Mouse (Mus musculus): ENCODE measurements around the gene Irgm2. TPM values are rescaled to one million over a fixed set of nuclear protein-coding genes. Genes with fewer than 3 reads are reported as not detected.
"Not testable (repeated sequence)": the region's sequence is repeated elsewhere in the genome, so short reads cannot be mapped to it uniquely, and the experiment has no call there.

The Irgm2 gene
- total and polyA plus RNA-seq, 3 experiments, result 0.30 to 7.1 (median 6.0) TPM

GRCm38 (mm10) chr11:58230396-58230910 is 31.0 kb downstream of the Irgm2 start:
- DNase-seq (ENCODE audit: low spot score) (no peak), ATAC-seq (ENCODE audit: extremely low read depth, insufficient number of reproducible peaks, low FRiP score, poor library complexity, severe bottlenecking) (no peak)
- no peaks in the 10 kb centered on the region for H3K9me3 ChIP-seq (replicated peaks)
- H3K36me3 ChIP-seq (replicated peaks), result no peaks in the 10 kb centered on the region
- no peak for TF ChIP-seq POLR2AphosphoS5 (IDR thresholded peaks at IDR 0.05; ENCODE audit: insufficient replicate concordance, low read depth, low read length)
- TF ChIP-seq CTCF (IDR thresholded peaks at IDR 0.05; ENCODE audit: low read depth, low read length), result no peak
- no peak for TF ChIP-seq GATA2 (IDR thresholded peaks at IDR 0.05; ENCODE audit: borderline replicate concordance, low read depth, low read length)
- TF ChIP-seq GATA1 (IDR thresholded peaks at IDR 0.05; ENCODE audit: borderline replicate concordance, low read length), result no peak
- no peak for TF ChIP-seq TAL1 (conservative IDR thresholded peaks at IDR 0.05; ENCODE audit: low read depth, low read length)
- peaks cover 51% of the 10 kb centered on the region for H3K27me3 ChIP-seq (ENCODE audit: insufficient read depth, low read length)
- no peak overlapping the region for H3K4me3 ChIP-seq (ENCODE audit: low read depth, low read length)
- H3K4me1 ChIP-seq (ENCODE audit: insufficient read depth, low read depth, low read length), result peaks cover 5% of the 10 kb centered on the region

- Histone ChIP-seq H3K9me3 (replicated peaks) (no peaks in the 10 kb centered on the region), H3K4me3 (ENCODE audit: low read depth, low read length) (no peak overlapping the region), H3K36me3 (replicated peaks) (no peaks in the 10 kb centered on the region), H3K27me3 (ENCODE audit: insufficient read depth, low read length) (peaks cover 56% of the 10 kb centered on the region), H3K4me1 (ENCODE audit: insufficient read depth, low read depth, low read length) (no peaks in the 10 kb centered on the region)
- DNase-seq (ENCODE audit: low spot score) (no peak), ATAC-seq (ENCODE audit: extremely low read depth, insufficient number of reproducible peaks, low FRiP score, poor library complexity, severe bottlenecking) (no peak)
- TF ChIP-seq POLR2AphosphoS5 (IDR thresholded peaks at IDR 0.05; ENCODE audit: insufficient replicate concordance, low read depth, low read length), result no peak
Observed at GRCm38 (mm10) chr11:58231156-58231555, 31.7 kb downstream of the Irgm2 start.

GRCm38 (mm10) chr11:58234551-58234950 is 35.1 kb downstream of the Irgm2 start:
- H3K27me3 ChIP-seq (ENCODE audit: insufficient read depth, low read length), result peaks cover 57% of the 10 kb centered on the region

GRCm38 (mm10) chr11:58235152-58235551 is 35.7 kb downstream of the Irgm2 start:
- TF ChIP-seq CTCF (IDR thresholded peaks at IDR 0.05; ENCODE audit: low read depth, low read length) (peak; percentile 59), GATA1 (IDR thresholded peaks at IDR 0.05; ENCODE audit: borderline replicate concordance, low read length) (no peak)
- no peaks in the 10 kb centered on the region for H3K36me3 ChIP-seq (replicated peaks)
- H3K4me3 ChIP-seq (ENCODE audit: low read depth, low read length), result no peak overlapping the region
- peaks cover 54% of the 10 kb centered on the region for H3K27me3 ChIP-seq (ENCODE audit: insufficient read depth, low read length)
- DNase-seq (ENCODE audit: low spot score), result no peak
- ATAC-seq (ENCODE audit: extremely low read depth, insufficient number of reproducible peaks, low FRiP score, poor library complexity, severe bottlenecking), result peak; percentile 8; the same call in 1 of the 2 replicates
- H3K4me1 ChIP-seq (ENCODE audit: insufficient read depth, low read depth, low read length), result peaks cover 4% of the 10 kb centered on the region
- H3K9me3 ChIP-seq (replicated peaks), result no peaks in the 10 kb centered on the region

More at GRCm38 (mm10) chr11:58234551-58234950, 35.1 kb downstream of the Irgm2 start:
- H3K4me1 ChIP-seq (ENCODE audit: insufficient read depth, low read depth, low read length); H3K4me3 ChIP-seq (ENCODE audit: low read depth, low read length); H3K9me3 ChIP-seq (replicated peaks); DNase-seq (ENCODE audit: low spot score); H3K36me3 ChIP-seq (replicated peaks); ATAC-seq (ENCODE audit: extremely low read depth, insufficient number of reproducible peaks, low FRiP score, poor library complexity, severe bottlenecking): not testable (repeated sequence)

- Histone ChIP-seq H3K27me3 (ENCODE audit: insufficient read depth, low read length) (peaks cover 27% of the 10 kb centered on the region), H3K36me3 (replicated peaks) (no peaks in the 10 kb centered on the region), H3K4me1 (ENCODE audit: insufficient read depth, low read depth, low read length) (peaks cover 4% of the 10 kb centered on the region), H3K4me3 (ENCODE audit: low read depth, low read length) (no peak overlapping the region; the same call in 1 of the 2 replicates), H3K9me3 (replicated peaks) (no peaks in the 10 kb centered on the region)
- no peak for TF ChIP-seq TAL1 (conservative IDR thresholded peaks at IDR 0.05; ENCODE audit: low read depth, low read length)
- TF ChIP-seq GATA2 (IDR thresholded peaks at IDR 0.05; ENCODE audit: borderline replicate concordance, low read depth, low read length), result no peak
- TF ChIP-seq CTCF (IDR thresholded peaks at IDR 0.05; ENCODE audit: low read depth, low read length), result no peak
- TF ChIP-seq POLR2AphosphoS5 (IDR thresholded peaks at IDR 0.05; ENCODE audit: insufficient replicate concordance, low read depth, low read length), result no peak
- TF ChIP-seq GATA1 (IDR thresholded peaks at IDR 0.05; ENCODE audit: borderline replicate concordance, low read length), result no peak
- ATAC-seq (ENCODE audit: extremely low read depth, insufficient number of reproducible peaks, low FRiP score, poor library complexity, severe bottlenecking) (no peak), DNase-seq (ENCODE audit: low spot score) (no peak)
Observed at GRCm38 (mm10) chr11:58238840-58239791, 39.7 kb downstream of the Irgm2 start.

- DNase-seq (ENCODE audit: low spot score) (no peak), ATAC-seq (ENCODE audit: extremely low read depth, insufficient number of reproducible peaks, low FRiP score, poor library complexity, severe bottlenecking) (no peak)
- no peaks in the 10 kb centered on the region for H3K9me3 ChIP-seq (replicated peaks)
- H3K36me3 ChIP-seq (replicated peaks), result no peaks in the 10 kb centered on the region
- no peaks in the 10 kb centered on the region for H3K4me1 ChIP-seq (ENCODE audit: insufficient read depth, low read depth, low read length)
- TF ChIP-seq GATA2 (IDR thresholded peaks at IDR 0.05; ENCODE audit: borderline replicate concordance, low read depth, low read length), result no peak
- TF ChIP-seq POLR2AphosphoS5 (IDR thresholded peaks at IDR 0.05; ENCODE audit: insufficient replicate concordance, low read depth, low read length), result no peak
- no peak for TF ChIP-seq TAL1 (conservative IDR thresholded peaks at IDR 0.05; ENCODE audit: low read depth, low read length)
- TF ChIP-seq GATA1 (IDR thresholded peaks at IDR 0.05; ENCODE audit: borderline replicate concordance, low read length), result no peak
- H3K4me3 ChIP-seq (ENCODE audit: low read depth, low read length), result no peak overlapping the region
- peaks cover 16% of the 10 kb centered on the region for H3K27me3 ChIP-seq (ENCODE audit: insufficient read depth, low read length)
Observed at GRCm38 (mm10) chr11:58247294-58247693, 47.9 kb downstream of the Irgm2 start.
